Mouse (Mus musculus): ENCODE results near the gene Carm1.

GRCm38 (mm10) chr9:21587678-21588349, 41.1 kb downstream of the Carm1 start:
- TF ChIP-seq CTCF (IDR thresholded peaks at IDR 0.05; ENCODE audit: borderline replicate concordance, insufficient read depth, low read length) (no peak), POLR2A (IDR thresholded peaks at IDR 0.05; ENCODE audit: low read depth, low read length) (no peak)

Measured in embryonic fibroblast, embryonic 13.5 days (primary cell).